Mouse (Mus musculus): ENCODE results near the gene Fignl2.
"Not testable (repeated sequence)": the region's sequence is repeated elsewhere in the genome, so short reads cannot be mapped to it uniquely, and the experiment has no call there.

Gene Fignl2

GRCm38 (mm10) chr15:101077813-101078730 is at the start of gene Fignl2:
Gene Fignl2, minus strand, starts transcription at chr15:101078567.
- DNase-seq (ENCODE audit: low spot score), result no peak

GRCm38 (mm10) chr15:101126876-101127544 is 48.6 kb upstream of the Fignl2 start:
- no peak for DNase-seq (ENCODE audit: low spot score)

- no peak for DNase-seq (ENCODE audit: low spot score)
These were observed 47.2 kb upstream of the Fignl2 start for GRCm38 (mm10) chr15:101125561-101125960.

- DNase-seq (ENCODE audit: low spot score), result no peak
These were observed 44.8 kb upstream of the Fignl2 start for GRCm38 (mm10) chr15:101123202-101123601.

- no peak for DNase-seq (ENCODE audit: low spot score)
These were observed 43.9 kb upstream of the Fignl2 start for GRCm38 (mm10) chr15:101122290-101122589.

GRCm38 (mm10) chr15:101121411-101122289 is 43.3 kb upstream of the Fignl2 start:
- no peak for DNase-seq (ENCODE audit: low spot score)

- DNase-seq (ENCODE audit: low spot score), result peak; percentile 16
These were observed 40.2 kb upstream of the Fignl2 start for GRCm38 (mm10) chr15:101118399-101119125.

GRCm38 (mm10) chr15:101115511-101116110 is 37.2 kb upstream of the Fignl2 start, which contains the start of gene Ankrd33:
Gene Ankrd33, plus strand, starts transcription at chr15:101115755.
- no peak for DNase-seq (ENCODE audit: low spot score)

- DNase-seq (ENCODE audit: low spot score), result not testable (repeated sequence)
These were observed 35.4 kb upstream of the Fignl2 start for GRCm38 (mm10) chr15:101113778-101114177.

- DNase-seq (ENCODE audit: low spot score), result peak; percentile 3
These were observed 34.8 kb upstream of the Fignl2 start for GRCm38 (mm10) chr15:101113176-101113575.

- DNase-seq (ENCODE audit: low spot score), result no peak
These were observed 29.7 kb upstream of the Fignl2 start for GRCm38 (mm10) chr15:101107906-101108671.

GRCm38 (mm10) chr15:101106011-101106410 is 27.6 kb upstream of the Fignl2 start:
- no peak for DNase-seq (ENCODE audit: low spot score)

GRCm38 (mm10) chr15:101105496-101105994 is 27.2 kb upstream of the Fignl2 start:
- peak; percentile 37 for DNase-seq (ENCODE audit: low spot score)

- no peak for DNase-seq (ENCODE audit: low spot score)
These were observed 25.4 kb upstream of the Fignl2 start for GRCm38 (mm10) chr15:101103605-101104304.

- no peak for DNase-seq (ENCODE audit: low spot score)
These were observed 22.6 kb upstream of the Fignl2 start for GRCm38 (mm10) chr15:101100996-101101395.

- DNase-seq (ENCODE audit: low spot score), result no peak
These were observed 19.8 kb upstream of the Fignl2 start for GRCm38 (mm10) chr15:101097985-101098651.

- DNase-seq (ENCODE audit: low spot score), result no peak
These were observed 17.0 kb upstream of the Fignl2 start for GRCm38 (mm10) chr15:101095392-101095791.

GRCm38 (mm10) chr15:101094979-101095378 is 16.6 kb upstream of the Fignl2 start:
- DNase-seq (ENCODE audit: low spot score), result no peak

GRCm38 (mm10) chr15:101093988-101094387 is 15.6 kb upstream of the Fignl2 start:
- no peak for DNase-seq (ENCODE audit: low spot score)

All from layer of hippocampus, adult 9-10 months (tissue).